Mouse (Mus musculus): ENCODE measurements around the gene Phlda3.

Gene Phlda3

DNA sequence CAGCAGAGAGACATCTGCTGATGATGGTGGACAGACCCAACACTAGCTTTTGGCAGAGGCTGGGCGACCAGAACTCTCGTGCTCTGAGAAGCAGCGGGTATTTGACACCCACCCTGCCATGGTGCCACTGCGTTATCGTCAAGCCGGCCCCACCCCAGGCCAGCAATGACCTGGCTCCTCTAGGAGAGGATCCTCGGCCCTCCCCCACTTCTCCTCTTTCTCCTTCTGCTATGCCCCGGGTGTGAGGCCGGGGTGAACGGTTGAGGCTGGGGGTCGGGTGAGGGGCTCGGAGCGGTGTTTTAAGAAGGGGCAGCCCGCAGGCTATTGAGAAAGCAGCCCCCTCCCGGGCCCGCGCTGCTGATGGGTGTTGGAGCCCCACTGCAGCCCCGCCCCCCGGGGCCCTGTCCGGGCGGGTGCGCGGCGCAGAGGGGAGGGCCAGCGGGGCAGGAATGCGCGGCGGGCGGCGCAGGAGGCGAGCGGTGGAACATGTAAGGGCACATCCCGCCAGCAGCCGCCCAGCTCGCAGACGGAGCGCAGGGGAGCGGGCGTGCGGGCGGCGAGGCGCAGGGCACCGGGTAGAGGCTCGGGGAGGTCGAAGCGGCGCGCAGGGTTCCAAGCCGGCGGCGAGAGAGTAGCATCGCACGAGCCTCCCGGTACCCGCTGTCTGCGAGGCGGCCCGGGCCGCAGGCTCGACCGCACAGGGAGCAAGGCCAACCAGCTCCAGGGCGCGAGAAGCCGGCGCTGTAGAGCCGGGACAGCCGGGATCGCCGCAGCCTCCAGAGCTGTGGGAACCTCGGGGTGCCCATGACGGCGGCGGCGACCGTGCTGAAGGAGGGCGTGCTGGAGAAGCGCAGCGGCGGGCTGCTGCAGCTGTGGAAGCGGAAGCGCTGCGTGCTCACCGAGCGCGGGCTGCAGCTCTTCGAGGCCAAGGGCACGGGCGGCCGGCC is at the start of gene Phlda3:
Gene Phlda3, plus strand, starts transcription at position 475 of the 947 bp plus-strand sequence.
- peak; percentile 86 for DNase-seq

DNA sequence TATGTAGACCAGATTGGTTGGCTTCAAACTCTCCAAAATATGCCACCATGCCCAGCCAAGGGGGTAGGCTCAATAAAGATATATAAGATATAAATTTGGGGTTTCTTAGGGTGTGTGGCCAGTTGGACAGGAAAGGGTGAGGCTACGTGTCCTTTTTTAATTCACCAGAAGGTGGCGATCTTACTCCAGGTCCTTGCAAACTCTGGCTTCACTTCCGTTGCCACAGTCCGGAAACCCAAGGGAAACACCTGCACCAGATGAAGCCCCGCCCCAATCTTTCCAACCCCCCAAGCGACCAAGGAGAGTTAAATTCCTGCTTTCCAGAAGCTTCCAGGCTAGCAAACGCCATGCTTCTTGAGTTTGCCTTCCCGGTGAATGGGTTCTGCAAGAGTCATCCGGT is 46.4 kb upstream of the Phlda3 start:
- DNase-seq = peak; percentile 85

DNA sequence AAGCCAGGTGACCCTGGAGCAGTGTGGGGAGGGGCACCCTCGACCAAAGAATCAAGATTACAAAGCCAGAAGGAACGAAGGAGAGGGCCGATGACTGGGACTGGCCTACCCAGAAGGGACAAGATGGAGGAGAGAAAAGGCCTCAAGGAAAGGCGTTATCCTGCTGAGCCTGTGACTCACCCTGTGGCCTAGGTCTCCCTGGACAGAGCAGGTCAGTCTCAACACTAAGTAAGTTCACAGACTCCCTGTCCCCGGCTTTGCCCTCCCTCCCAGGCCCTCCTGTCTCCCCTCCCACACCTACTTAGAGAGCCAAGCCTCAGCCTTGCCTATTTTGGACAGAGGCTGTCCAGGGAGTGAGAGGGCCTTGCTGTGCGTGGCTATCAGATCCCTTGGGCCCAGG is 45.9 kb upstream of the Phlda3 start, which contains the start of gene Csrp1:
Gene Csrp1, plus strand, starts transcription at position 79 of the 400 bp plus-strand sequence.
- DNase-seq = no peak

DNA sequence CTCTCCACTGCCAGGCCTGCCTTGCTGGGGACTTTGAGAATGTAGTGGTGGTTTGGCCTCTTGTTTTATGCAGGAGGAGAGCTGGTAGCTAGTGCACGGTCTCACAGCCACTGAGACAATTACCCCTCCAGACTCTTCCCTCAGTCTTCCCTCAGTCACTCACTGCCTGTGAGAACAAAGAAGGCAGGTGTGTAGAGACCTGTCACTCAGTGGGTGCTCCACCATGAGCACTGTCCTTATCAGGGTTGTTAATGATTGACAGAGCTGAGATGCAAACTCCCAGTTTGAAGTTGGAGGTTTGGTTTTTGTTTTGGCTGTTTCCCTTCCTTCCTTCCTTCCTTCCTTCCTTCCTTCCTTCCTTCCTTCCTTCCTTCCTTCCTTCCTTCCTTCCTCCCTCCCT is 42.9 kb upstream of the Phlda3 start:
- DNase-seq = no peak

DNA sequence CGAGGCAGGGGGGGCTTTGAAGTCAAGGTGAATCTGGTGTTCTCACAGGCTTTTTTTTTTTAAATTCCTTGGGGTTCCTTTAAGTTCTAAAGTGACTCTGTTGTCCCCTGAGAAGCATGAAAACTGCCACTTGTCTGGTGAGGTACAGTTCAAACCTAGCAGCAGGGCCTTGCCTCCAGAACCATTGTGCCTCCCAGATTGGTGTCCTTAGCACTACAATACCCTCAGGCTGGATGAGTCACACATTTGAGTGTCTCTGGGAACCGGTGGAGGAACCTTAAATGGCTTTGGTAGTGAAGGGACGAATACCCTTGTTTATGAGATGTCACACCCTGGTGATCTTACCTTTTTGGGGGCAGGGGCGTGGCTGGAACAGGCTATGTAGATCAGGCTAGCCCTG is 41.8 kb upstream of the Phlda3 start:
- DNase-seq = no peak

DNA sequence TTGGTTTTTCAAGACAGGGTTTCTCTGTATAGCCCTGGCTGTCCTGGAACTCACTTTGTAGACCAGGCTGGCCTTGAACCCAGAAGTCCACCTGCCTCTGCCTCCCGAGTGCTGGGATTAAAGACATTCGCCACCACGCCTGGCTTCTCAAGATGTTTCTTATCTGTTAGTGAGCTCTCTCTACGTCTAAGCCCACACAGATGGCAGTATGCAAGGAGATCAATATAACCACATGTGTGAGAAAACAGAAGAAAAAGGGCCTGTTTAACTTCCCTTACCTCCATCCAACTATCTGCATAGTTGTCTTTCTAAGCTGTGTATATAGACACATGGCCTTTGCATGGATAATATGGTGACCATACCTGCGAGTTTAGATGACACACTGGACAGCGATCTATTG is 40.6 kb upstream of the Phlda3 start:
- DNase-seq = no peak

DNA sequence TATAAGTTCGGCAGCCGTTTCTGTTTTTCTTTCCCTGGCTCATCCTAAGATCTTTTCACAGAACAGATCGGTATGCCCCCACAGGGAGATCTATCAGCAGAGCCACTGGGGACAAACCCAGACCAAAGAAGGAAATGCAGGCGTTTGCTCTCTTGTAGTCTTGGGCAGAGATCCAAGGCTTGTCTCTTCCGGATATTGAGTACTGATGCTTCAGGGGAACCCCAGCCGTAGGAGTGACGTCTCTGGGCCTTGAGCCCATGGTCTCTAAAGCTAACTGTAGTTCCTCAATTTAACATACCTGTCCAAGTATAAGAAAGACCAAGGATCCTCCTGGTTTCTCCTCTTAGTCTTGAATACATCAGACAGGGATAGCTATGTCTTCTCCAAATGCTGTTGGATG is 40.0 kb upstream of the Phlda3 start:
- peak; percentile 78 for DNase-seq

DNA sequence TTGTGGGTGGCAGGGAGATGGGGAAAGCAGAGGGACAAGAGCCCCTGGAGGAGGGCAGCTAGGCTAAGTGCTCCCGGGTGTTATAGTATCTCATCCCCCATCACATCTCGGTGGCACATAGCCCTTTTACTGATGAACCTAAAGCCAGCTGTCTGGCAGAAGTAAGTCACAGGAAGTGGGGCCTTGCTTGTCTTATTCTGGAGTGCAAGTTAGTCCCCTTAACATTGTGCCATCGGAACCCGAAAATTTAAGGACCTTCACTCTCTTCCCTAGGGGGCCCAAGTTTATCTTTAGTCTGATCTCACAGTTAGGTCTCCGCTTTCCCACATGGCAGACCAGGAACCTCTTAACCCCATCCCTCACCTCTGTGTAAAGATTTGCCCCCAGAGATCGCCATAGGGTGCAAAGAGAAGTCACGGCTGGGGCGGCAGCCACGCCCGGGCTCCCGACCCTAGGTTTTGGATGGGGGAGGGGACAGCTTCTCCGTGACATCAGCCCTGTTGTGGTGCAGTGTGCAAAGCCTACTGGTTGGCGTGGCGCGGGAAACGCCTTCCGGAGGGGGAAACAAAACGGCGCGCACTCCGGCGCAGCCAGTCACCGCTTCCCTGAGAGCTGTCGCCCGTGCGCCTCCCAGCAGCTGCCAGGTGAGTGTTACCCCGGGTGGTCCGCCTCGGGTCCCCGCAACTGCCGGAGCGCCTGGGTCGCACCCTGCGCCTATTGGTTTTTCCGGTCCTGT is 37.1 kb upstream of the Phlda3 start:
- DNase-seq = peak; percentile 91

DNA sequence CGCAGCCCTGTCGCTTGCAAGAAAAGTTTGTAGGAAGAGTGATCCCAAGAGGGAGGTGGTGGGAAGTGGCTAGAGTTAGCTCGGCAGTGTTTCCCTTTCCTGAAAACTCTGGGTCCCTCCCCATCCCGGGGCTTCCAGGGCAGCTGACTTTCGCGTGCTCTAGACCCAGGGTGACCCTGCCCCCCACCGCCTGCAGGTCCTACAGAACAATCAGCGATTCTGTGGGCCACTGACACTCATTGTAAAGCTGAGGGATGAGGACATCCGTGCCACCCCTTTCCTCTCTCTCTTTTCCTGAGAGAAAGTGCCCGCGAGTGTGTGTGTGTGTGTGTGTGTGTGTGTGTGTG is 36.6 kb upstream of the Phlda3 start:
- no peak for DNase-seq

DNA sequence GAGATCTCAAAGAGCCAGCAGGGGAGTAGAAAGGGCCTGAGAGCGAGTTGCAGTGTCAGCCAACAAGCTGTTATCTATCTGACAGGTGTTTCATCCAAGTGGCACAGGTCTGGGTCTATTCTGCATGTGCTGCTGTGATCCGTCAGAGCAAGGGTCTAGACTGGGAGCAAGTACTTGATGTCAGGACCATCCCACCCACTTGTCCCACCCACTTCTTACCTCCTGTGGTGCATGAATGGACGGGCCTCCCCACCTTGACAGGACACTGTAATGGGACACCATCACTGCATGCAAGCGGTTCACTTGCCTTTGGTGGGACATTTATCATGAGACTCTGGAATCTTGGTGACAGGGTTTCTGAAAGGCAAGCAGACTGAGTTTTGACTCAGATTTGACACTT is 36.1 kb upstream of the Phlda3 start:
- no peak for DNase-seq

DNA sequence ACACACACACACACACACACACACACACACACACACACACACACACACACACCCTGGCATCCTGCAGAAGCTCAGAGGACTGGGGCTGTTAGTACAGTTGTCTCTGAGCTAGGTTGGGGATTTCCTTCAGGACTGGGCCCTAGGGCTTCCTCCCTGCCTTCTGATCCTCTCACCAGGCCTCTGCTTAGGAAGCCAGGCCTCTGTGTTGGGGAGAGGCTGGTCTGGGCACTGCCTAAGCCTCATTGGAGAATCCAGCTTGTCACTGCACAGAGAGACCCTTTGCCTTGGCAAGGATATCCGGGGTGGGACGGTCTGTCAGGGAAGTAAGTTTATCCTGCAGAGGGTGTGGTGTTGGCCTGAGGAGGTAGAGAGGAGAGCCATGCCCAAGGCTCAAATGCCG is 35.6 kb upstream of the Phlda3 start:
- DNase-seq = peak; percentile 35

DNA sequence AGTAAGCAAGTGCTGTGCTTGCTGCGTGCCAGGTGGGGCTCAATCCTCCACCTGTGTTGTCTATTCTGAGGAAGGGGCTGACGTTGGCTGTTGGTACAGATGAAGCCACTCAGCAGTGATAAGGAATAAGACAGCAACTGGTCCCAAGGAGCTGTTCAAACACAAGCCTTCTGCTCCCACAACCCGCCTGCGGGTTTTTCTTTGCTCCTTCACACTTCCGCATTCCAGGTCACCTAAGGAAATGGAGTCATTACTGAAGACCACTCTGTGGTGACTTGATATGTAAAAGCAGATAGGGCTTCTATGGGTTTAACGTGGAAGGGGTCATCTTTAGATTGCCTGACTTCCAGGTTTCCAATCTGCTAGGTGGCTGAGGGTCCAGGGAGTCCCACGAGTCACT is 34.5 kb upstream of the Phlda3 start:
- no peak for DNase-seq

DNA sequence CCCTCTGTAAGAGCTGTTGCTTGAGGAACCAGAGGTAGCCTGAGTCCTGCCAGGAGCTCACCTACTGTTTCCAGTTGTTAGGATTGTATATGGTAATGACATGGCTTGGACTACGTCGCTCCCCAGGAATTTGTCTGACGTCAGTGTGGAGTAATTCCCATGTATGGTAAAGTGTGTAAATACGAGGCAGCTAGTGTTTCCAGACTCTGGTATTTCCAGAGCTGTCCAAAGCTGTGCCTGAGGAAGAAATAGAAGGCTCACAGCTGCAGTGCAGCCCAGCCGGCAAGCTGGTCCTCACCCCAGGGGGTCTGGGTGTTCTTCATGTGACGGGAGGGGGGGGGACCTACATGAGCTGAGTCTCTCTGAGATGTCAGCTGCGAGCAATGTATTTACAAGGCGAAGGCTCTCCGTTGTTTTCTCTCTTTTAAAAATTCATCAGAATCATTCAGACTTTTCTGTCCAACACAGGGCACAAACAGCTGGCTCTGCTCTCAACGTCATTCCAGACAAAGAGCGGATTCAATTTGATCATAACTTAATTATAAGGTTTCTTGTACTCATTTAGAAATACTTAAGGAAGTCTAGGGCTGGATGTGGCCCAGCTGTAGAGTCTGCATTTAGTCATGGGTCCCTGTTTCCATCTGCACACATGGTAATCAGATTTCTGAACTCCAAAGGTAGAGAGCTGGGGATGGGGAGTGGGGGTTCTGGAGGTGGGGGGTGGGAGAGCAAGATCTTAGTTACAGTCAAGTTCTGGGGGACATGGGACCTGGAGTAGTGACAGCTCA is 33.8 kb upstream of the Phlda3 start:
- DNase-seq = peak; percentile 65

DNA sequence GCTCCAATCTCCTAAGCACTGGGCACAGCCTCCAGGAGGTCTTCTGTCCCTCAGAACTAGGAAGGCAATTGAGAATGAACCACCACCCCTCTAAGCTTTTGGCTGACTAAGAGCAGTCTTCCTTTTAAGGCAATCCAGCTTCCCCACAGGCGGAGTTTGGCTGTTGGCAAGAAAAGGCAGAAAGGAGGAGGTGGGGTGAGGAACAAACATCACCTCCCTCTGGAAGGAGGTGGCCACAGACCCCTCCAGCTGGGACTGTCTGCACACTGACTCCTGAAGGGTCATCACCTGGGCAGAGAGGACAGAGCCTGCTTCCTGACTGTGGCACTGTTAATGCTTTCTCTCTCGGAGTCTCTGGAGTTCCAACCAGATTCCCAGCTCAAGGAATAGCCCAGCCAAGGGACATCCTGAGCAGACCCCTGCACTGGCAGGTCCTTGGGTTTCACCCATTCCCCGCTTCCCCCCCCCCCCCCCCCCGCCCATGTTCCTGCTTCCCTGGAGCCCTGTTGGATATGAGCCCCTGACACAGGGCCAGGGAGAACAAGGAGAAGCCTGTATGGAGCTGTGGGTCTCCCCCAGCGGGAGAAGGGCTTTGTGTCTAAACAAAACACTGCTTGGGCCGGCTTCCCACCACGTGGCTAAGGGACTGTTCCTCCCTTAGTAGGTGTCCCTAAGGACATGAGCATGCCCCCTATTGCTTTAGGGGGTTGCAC is 31.5 kb upstream of the Phlda3 start:
- peak; percentile 60 for DNase-seq

DNA sequence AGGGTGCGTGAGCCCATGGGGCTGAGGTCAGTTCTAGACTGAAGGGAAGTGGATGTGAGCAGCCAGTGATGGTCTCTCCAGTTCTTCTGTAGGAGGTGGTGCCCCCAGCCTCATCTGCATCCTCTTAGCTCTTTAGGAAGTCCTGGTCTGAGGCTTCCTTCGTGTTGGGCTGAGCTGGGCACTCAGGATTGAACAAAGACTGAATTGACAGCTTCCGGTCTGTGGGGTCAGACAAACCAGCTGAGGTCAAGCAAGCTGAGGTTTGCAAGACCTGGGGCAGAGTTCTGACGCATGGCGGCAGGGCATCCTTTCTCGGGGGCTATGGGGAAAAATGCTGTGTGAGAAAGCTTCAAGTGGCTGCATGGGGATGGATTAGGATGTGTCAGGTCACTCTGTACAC is 30.5 kb upstream of the Phlda3 start:
- no peak for DNase-seq

DNA sequence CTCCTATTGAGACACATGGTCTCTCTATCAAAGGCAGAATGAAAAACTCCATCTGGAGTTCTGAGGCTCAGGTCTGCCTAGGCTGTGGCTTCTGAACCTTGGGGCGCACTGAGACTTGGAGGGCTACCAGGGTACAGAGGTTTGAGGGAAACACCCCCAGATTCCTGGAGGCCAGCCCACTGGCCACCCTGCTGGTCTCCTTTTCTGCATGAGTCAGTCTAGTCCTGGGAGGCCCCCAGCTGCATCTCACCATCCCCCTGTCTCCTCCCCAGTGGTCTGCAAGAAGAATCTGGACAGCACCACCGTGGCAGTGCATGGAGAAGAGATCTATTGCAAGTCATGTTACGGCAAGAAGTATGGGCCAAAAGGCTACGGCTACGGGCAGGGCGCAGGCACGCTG is 20.9 kb upstream of the Phlda3 start:
- no peak for DNase-seq

DNA sequence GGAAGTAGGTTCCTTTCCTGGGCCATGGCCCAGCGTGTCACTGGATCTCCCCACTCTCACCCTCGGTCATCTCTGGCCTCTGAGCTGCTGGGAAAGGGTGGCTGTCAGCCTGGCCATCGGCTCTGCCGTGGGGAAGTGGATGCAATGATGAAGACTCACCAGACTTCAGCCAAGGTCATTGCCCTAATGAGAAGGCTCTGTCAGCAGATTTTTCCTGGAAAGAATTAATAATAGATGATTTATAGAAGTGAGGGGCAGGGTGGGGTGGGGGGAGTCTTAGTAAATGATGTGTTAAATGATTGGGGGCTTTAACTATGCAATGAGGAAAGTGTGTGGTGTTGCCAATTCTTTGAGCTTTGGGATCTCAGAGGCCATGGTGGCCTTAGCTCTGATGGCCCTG is 19.7 kb upstream of the Phlda3 start:
- DNase-seq = no peak

DNA sequence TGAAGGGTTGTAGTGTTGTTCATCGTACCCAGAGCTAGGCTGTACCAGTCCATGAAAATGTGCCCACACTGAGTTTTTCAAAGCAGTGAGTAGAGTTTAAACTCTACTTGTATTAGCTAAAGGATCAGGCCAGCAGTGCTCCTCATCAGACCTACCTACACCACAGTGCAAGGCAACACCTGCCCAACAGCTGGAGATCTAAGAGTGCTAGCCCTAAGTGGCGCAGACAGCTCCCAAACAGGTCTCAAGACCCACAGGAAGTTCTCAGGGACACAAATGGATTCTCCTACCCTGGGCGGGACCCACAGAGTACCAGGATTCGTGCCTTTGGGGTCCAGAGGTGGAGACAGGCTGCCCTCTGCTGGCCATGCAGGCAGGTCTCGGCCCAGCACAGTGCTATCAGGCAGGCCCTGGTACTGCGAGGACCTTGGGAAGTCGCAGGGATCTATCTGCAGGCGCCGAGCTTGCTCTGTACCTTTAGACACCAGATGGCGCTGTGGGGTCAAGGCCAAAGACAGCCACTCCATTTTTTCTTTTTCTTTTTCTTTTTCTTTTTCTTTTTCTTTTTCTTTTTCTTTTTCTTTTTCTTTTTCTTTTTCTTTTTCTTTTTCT is 13.1 kb upstream of the Phlda3 start:
- DNase-seq = peak; percentile 96

DNA sequence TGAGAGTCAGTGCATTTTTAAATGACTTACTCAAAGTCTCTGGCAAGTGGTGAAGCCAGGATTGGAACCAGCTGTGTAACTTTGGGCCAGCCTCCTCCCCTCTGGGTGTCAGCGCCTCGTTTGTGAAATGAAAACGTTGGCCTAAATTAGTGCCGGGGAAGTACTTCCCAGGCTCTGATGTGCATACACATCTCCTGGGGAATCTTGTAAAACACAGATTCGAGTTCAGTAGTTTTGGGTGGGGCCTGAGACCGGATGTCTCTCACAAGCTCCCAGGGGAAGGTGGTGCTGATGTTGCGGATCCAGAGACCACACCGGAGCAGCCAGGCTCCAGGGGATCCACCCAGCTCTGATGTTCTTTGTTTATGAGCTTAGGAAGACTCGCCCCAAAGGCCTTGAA is 10.6 kb upstream of the Phlda3 start:
- peak; percentile 55 for DNase-seq

DNA sequence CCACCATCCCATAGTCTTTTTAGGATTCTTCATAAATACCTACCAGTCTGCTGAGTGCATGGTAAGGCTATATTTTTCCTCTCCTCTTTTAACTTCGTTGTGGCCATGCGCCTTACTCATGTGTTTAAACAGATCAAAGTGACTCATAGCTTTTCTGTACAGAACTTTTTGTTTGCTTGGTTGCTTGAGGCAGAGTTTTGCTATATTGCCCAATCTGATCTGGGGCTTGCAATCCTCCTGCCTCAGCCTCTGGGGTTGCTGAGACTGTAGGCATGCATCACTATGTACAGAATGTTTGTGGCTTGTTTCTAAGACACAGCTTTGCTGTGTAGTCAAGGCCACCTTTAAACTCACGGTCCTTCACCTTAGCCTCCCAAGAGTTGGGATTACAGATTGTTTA is 10.0 kb upstream of the Phlda3 start:
- no peak for DNase-seq

DNA sequence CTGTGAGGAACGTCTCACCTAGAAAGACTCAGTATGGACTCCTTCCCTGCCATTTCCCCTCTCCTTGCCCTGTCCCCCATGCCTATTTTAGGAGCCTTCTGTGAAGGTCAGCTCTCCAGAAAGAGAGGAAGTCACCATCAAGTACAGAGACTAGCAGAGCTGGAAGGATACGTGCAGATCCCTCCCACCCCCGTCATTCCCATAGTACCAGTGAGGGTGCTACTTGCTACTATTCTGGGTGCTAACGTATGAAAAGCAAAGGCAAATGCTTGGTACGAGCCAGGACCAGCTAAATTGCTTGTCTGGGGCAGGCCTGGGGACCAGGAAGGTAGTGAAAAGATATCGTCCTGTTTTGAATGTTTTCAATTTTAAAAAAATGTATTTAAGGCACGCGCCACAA is 8.6 kb upstream of the Phlda3 start:
- DNase-seq = no peak

DNA sequence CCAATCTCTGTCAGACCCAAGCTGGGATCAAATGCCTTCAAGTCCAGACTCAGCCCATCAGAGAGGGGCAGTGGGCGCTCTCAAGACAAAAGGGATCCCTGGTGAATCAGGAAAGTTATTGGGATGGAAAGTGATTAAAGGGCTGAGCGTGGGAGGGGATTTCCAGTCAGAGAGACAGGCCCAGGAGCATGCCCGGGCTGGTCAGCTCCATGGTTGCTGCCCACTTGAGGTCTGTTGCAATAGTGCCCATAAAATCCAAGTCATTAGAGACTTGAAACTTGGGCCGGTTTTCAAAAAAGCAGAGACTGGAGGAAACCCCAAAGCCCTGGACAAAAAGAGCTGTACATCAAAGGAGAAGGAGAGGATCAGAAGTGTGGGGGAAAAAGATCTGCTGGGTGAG is 6.2 kb upstream of the Phlda3 start:
- no peak for DNase-seq
